Mouse (Mus musculus): ENCODE measurements around the gene Nkd2. TPM values are rescaled to one million over a fixed set of nuclear protein-coding genes. Genes with fewer than 3 reads are reported as not detected.
A peak's percentile ranks its signal among the peaks of the same experiment; 100 is the strongest.

Nkd2 gene
- total RNA-seq (2022) = 1 to 10 TPM in 3 of 4 experiments, under 1 TPM in 1; 0.75 to 1.9 (median 1.2) TPM

DNA sequence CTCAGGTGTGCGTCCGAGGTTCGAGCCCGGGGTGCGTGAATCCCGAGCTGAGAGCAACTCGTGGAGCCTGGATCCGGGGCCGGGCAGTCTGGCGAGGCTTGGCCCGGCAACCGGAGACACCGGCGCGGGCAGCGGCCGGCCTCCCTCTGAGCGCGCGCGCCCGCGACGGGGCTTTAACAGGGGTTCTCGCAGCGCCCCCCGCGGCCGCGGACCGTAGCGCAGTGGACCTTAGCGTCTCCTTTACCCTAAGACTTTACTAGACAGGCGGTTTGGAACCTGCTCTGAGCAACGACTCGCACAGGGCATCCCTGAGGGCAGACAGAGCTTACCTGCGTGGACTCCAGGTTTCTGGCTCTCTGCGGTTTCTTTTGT lies at the start of gene Nkd2:
Gene Nkd2, minus strand, starts transcription at position 167 of the 372 bp plus-strand sequence.
- DNase-seq (ENCODE audit: low spot score) = peak; percentile 74

DNA sequence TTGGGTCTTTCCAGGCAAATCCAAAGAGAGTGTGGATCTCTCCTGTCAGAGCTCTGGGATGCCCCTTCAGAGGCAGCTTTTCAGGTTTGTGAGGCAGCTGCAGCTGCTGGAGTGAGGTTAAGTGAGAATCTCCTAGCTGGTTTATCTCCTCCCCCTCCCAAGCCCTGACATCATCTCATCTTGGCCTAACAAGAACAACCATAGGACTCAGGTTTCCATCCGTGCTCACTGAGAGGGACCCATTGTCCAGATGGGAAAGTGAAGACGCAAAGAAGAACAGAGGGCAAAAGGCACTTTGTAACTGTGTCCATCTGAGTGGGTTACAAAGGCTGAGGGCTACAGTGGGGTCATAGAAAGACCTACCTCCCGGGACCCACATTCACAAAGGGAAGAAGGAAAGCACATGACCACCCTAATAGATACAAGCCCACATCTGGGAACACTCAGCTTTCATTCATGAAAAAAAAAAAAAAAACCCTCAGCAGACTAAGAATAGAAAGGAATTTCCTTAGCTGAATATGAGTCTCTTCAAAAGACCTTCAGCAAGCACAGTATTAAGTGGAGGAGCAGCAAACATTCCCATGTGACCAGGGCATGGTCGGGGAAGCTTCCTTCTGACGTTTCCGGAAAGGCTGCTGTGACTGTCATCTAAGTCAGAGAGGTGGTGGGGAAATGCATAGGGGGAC lies 45.2 kb upstream of the Nkd2 start:
- peak; percentile 19 for DNase-seq (ENCODE audit: low spot score)

- peak; percentile 82 for DNase-seq (ENCODE audit: low spot score)
Measured at GRCm38 (mm10) chr13:73887415-73887874, 40.0 kb upstream of the Nkd2 start.

GRCm38 (mm10) chr13:73886601-73887000 lies 39.2 kb upstream of the Nkd2 start:
- no peak for DNase-seq (ENCODE audit: low spot score)

DNA sequence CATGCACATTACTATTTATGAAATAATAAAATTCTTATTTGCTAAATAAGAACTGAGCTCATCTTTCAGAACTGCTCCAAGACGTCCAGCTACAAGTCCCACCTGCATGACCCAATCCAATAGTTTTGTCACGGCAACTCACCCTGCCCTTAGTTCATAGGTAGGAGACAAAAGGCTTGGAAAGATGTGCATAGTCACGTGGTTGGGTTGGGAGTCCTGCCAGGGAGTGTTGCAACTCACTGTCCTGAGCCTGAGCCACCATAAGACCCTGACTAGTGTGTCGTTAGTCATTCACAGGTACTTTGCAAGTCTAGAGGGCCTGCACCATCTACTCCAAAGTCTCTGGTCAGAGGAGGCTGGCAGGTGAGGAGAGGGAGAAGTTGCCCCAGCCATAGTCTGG lies 38.6 kb upstream of the Nkd2 start:
- no peak for DNase-seq (ENCODE audit: low spot score)

GRCm38 (mm10) chr13:73885656-73886055 lies 38.2 kb upstream of the Nkd2 start:
- no peak for DNase-seq (ENCODE audit: low spot score)

DNA sequence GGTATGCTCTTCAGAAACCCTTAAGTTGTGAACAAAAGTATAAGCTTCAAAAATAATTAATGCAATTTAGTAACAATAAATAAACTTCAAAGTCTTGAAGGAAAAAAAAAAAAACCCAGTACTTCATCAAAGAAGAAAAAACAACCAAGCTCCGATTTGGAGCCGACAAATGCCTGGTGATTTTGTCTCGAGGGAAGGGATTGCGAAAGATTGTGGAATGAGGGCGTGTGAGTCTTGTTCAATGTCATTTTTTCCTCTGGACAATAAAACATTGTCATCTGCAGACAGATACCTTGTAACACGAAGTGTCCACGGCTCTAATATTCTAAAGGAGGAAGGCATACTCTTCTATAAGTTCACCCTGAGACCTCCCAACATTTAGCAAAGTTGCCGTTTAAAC lies 33.9 kb upstream of the Nkd2 start:
- DNase-seq (ENCODE audit: low spot score) = peak; percentile 45

- DNase-seq (ENCODE audit: low spot score) = no peak
Measured at GRCm38 (mm10) chr13:73879824-73880223, 32.4 kb upstream of the Nkd2 start.

DNA sequence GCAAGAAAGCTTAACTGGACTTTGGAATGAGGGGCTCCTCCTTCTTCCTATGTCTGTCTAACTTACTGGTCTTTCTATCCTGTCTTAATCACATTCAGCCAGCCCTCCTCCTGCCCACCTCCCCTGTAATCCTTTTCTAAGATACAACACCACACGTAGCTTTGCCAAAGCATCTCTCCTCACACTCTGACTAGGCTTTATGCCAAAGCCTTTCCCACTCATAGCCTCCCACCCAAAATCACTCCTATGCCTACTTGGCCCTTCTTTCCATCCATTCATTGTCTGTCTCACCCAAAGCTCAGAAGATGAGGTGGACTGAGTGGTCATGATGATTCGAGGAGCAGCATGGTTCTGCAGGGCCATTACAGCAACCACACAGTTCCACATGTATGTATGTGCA lies 24.7 kb upstream of the Nkd2 start:
- no peak for DNase-seq (ENCODE audit: low spot score)

- DNase-seq (ENCODE audit: low spot score) = no peak
Measured at GRCm38 (mm10) chr13:73846589-73847464, 604 bp downstream of the Nkd2 start.

DNA sequence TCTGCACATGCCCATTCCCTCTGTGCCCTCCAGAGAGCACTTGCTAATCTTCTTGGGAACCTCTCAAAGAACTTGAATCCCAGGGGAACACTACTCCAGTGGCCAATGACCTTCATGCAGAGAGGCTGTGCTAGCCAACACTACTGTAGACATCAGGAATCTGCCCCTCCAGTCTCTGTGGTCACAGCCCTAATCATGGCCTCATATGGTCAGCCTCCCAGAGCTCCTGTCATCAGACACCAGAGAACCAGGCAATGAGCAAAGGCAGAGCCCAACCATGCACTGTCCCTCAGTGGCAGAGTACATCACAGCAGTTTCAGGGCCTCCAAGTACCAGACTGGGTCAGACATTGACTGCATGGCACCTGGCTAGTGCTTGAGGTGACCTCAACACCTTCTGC lies 4.7 kb downstream of the Nkd2 start:
- DNase-seq (ENCODE audit: low spot score) = no peak

DNA sequence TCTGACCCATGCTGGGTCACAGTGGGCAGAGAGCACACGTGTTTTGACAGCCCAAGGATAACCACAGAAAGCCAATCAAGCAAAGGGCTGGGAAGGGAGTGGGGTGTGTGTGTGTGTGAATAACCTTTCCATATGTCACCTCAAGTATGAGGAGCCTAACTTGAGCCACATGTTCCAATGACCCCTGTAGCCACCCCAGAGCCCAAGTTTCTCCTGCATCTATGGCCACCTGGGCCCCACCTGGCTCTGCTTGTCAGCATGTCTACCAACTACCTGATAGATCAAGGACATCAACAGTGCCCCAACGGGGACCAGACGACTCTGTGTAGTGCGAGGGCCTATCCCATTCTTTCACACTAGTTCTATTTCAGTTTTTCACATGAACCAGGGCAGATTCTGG lies 7.7 kb downstream of the Nkd2 start:
- no peak for DNase-seq (ENCODE audit: low spot score)

DNA sequence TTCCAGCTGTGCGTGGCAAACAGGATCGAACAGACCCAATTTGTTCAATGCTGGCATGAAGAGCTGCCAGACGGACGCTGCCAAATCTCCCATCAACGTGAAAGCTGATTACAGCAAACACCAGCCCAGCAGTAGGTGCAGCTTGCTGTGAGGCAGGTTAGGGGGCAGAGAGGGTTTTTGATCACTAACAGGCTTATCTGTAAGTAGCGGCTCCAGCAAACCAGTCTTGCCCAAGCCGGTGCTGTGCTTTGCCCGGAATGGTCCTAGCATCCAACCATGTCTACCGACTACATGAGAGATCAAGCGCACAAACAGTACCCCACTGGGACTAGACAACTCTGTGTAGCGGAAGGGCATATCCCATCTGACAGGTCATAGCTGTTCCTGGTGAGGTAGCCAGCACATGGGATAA lies 8.3 kb downstream of the Nkd2 start:
- DNase-seq (ENCODE audit: low spot score) = no peak

DNA sequence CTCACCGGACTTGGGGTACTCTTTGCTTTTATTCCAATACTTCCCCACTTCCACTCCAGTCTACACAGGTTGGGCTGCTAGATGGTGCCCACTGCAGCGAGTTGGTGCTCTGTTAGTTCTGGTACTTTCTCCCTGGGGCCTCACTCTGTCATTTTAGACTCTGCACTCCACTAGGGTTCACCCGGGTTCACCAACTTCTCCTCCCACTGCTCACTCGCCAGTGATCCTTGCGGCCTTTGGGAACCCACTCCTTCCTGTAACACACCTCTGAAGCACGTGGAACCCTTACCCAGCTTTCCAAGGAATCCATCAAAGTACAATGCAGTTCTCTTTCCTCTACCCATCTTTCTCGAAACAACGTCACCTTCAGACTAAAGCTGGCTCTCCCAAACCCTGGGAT lies 9.7 kb downstream of the Nkd2 start:
- DNase-seq (ENCODE audit: low spot score) = no peak

DNA sequence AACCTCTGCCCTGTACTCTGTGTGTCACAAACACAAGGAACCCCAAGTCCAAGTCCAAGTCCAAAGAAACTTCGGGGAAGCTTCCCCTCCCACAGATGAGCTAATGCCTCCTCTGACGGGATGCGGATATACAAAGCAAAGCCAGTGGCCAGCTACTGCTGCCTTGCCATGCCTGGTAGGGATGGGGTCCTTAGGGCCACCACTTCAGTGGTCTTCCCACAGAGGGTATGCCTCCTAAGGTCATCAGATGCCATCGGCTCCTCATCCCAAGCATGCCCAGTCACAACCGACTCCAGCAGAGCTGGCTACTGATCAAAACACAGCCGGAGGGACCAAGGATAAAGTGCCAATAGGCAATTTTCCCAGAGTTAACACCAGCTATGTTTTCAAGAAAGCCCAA lies 10.9 kb downstream of the Nkd2 start:
- peak; percentile 16 for DNase-seq (ENCODE audit: low spot score)

- DNase-seq (ENCODE audit: low spot score) = no peak
Measured at GRCm38 (mm10) chr13:73835791-73836190, 11.6 kb downstream of the Nkd2 start.

DNA sequence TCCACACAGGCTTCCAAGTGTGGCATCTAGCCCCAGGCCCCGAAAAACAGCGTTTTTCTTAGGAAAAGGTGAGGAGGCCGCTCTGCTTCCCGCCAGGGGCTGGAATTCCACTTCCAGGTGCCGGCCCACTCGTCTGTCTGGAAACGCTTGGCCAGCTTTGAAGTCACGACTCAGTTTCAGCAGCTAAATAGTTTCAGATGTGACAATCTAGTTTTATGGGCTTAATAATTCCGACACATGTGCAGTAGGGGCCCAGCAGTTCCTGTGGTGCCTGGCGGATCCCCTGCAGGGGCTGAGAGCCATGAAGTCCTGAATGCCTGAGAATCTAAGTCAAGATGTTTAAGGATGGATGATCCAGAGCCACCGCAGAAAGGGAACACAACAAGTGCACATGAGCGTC lies 13.6 kb downstream of the Nkd2 start:
- DNase-seq (ENCODE audit: low spot score) = no peak

DNA sequence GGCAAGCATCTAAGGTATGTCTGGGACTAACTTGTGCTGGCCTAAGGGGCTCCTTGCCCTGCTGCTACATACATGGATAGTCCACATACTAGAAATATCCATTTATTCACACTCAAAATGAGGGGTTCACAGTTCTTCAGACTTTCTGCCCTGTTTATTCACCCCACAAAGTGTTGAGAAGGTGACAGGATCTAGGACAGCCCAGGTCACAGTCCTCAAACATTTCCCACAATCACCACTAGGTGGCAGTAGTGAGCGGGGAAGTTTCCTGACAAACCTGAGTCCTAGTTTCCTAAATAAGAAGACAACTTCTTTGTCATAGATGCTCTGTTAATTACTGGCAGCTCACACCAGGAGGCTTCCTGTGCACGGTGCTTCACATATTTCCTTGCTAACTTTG lies 15.9 kb downstream of the Nkd2 start:
- DNase-seq (ENCODE audit: low spot score) = peak; percentile 63

GRCm38 (mm10) chr13:73827243-73827642 lies 20.2 kb downstream of the Nkd2 start:
- DNase-seq (ENCODE audit: low spot score) = no peak

DNA sequence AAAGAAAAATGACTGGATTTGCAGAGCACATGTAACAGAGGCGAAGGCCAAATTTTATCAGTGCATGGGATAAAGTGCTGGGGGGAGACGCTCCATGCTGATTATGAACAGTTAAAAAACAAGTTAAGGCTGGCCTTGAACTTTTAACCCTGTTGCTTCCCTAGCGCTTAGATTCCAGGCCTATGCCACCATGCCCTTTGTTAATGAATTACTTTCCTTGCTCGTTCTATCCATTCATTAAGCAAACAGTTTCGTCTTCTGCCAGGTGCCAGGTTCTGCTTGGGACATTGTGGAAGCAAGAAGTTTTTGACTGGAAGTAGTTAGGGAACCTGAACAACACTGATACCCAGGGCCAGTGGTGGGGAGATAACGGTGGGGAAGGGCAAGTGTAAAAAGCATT lies 23.7 kb downstream of the Nkd2 start:
- no peak for DNase-seq (ENCODE audit: low spot score)

DNA sequence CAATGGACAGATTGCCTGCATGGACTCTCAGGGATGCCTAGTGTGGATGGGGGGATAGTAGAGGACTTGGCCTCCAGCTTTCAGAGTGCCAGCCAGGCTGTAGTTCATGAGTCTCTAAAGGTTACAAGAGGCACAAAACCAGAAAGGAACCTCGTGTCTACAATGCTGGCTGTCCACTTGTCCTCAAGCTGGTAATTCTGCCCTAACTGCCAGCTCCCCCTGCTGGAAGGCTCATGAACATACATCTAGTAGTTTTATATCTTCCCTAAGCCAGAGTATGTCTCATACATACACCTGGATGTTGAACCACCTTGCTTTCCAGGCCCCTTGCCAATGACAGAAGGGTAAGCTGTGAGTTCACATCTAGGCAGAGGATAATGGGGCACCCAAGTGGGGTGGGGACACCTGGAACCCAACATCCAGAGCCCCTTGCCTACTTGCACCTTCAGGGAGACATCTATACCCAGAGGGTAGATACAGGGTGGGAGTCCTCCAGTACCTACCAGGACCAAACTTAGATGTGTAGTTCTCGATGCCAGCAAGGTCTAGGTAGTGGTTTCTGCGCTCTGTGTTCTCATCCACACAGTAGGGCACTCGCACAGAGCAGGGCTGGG lies 25.1 kb downstream of the Nkd2 start:
- peak; percentile 69 for DNase-seq (ENCODE audit: low spot score)

GRCm38 (mm10) chr13:73821251-73821650 lies 26.2 kb downstream of the Nkd2 start:
- DNase-seq (ENCODE audit: low spot score) = no peak

GRCm38 (mm10) chr13:73818921-73819320 lies 28.5 kb downstream of the Nkd2 start:
- no peak for DNase-seq (ENCODE audit: low spot score)
